Mouse (Mus musculus) CH12.LX (cell line): ENCODE results near the gene Pafah1b1. TPM values are rescaled to one million over a fixed set of nuclear protein-coding genes. Genes with fewer than 3 reads are reported as not detected.

Source experiments
- DNase-seq: peaks from one replicate; pipeline ENCODE4 v3.0.0-alpha.2; 2013; ENCODE audit errors: extremely low read depth
- H3K27ac ChIP-seq: 2 replicates; pipeline ENCODE4 v1.5.1; 2012; ENCODE audit warnings: low read depth, mild to moderate bottlenecking, control low read depth, moderate library complexity; ENCODE audit not compliant: insufficient read depth
- H3K27me3 ChIP-seq: replicated peaks from 2 replicates; pipeline ENCODE3; 2012; ENCODE audit warnings: inconsistent platforms
- H3K36me3 ChIP-seq, 2 experiments: replicated peaks in 1 of 2; 2 replicates each; pipeline versions ENCODE3 to v1.6.1; 2012; ENCODE audit warnings: inconsistent platforms in 1 of 2, low read length in 1 of 2, mild to moderate bottlenecking in 1 of 2, mixed read lengths in 1 of 2, moderate library complexity in 1 of 2; ENCODE audit not compliant: control insufficient read depth in 1 of 2, insufficient read depth in 1 of 2
- H3K4me1 ChIP-seq, 2 experiments: 2 replicates each; pipeline ENCODE4 v1.6.1; 2012; ENCODE audit warnings: inconsistent platforms in 1 of 2, moderate library complexity in 1 of 2; ENCODE audit not compliant: insufficient read depth in 2 of 2, control insufficient read depth in 1 of 2
- H3K4me2 ChIP-seq: 2 replicates; pipeline ENCODE4 v1.6.1; 2012; ENCODE audit warnings: low read depth, mild to moderate bottlenecking, control low read depth; ENCODE audit not compliant: poor library complexity, insufficient read depth, severe bottlenecking
- H3K4me3 ChIP-seq, 3 experiments: fragments of 150-350 bp in 1 of 3; sonication (generic) in 1 of 3; replicated peaks in 1 of 3; 2 replicates each; pipeline versions ENCODE3 to v1.5.1; 2011 to 2012; ENCODE audit warnings: low read depth in 2 of 3, low read length in 2 of 3, mild to moderate bottlenecking in 2 of 3, moderate library complexity in 2 of 3, control low read depth in 1 of 3, improper control_type of control experiment in 1 of 3, inconsistent platforms in 1 of 3, mixed read lengths in 1 of 3; ENCODE audit not compliant: poor library complexity in 1 of 3
- H3K79me2 ChIP-seq: replicated peaks from 2 replicates; pipeline ENCODE4 v1.6.1; 2012; ENCODE audit warnings: mild to moderate bottlenecking, moderate library complexity; ENCODE audit not compliant: control insufficient read depth, poor library complexity, insufficient read depth, severe bottlenecking; ENCODE audit errors: extremely low read depth
- H3K9ac ChIP-seq: 2 replicates; pipeline ENCODE4 v1.6.1; 2012; ENCODE audit warnings: low read depth, mild to moderate bottlenecking, control low read depth, moderate library complexity; ENCODE audit not compliant: insufficient read depth
- H3K9me3 ChIP-seq: replicated peaks from 2 replicates; pipeline ENCODE3; 2012; ENCODE audit warnings: low read length, inconsistent platforms, mixed read lengths
- BHLHE40 ChIP-seq: IDR thresholded peaks from 2 replicates; pipeline ENCODE4 v1.6.1; 2011; ENCODE audit warnings: mild to moderate bottlenecking, low read depth, low read length, improper control_type of control experiment
- CHD1 ChIP-seq: IDR thresholded peaks from 2 replicates; pipeline ENCODE4 v1.6.1; 2012; ENCODE audit warnings: low read depth, low read length, improper control_type of control experiment, inconsistent platforms
- CHD2 ChIP-seq: IDR thresholded peaks from 2 replicates; pipeline ENCODE4 v1.6.1; 2011; ENCODE audit warnings: low read length, improper control_type of control experiment
- CTCF ChIP-seq, 2 experiments: IDR thresholded peaks in 1 of 2; conservative IDR thresholded peaks in 1 of 2; 2 replicates each; pipeline ENCODE4 v1.5.1; 2011 to 2012; ENCODE audit warnings: low read depth in 2 of 2, low read length in 2 of 2, improper control_type of control experiment in 1 of 2, inconsistent platforms in 1 of 2, mild to moderate bottlenecking in 1 of 2, moderate library complexity in 1 of 2
- E2F4 ChIP-seq: IDR thresholded peaks from 2 replicates; pipeline ENCODE4 v1.6.1; 2011; ENCODE audit warnings: low read depth, low read length, improper control_type of control experiment; ENCODE audit not compliant: insufficient replicate concordance
- ELF1 ChIP-seq: IDR thresholded peaks from 2 replicates; pipeline ENCODE4 v1.6.1; 2014; ENCODE audit warnings: low read depth, mild to moderate bottlenecking, inconsistent platforms, low read length, improper control_type of control experiment
- EP300 ChIP-seq: IDR thresholded peaks from 2 replicates; pipeline ENCODE4 v1.6.1; 2011; ENCODE audit warnings: low read length, improper control_type of control experiment
- IRF4 ChIP-seq: IDR thresholded peaks from 2 replicates; pipeline ENCODE4 v1.6.1; 2014; ENCODE audit warnings: low read depth, mild to moderate bottlenecking, inconsistent platforms, low read length, improper control_type of control experiment
- JUN ChIP-seq: IDR thresholded peaks from 2 replicates; pipeline ENCODE4 v1.6.1; 2011; ENCODE audit warnings: low read depth, mild to moderate bottlenecking, low read length, improper control_type of control experiment, moderate library complexity; ENCODE audit not compliant: insufficient read depth
- MAFK ChIP-seq: IDR thresholded peaks from 2 replicates; pipeline ENCODE4 v1.6.1; 2011; ENCODE audit warnings: low read length, improper control_type of control experiment; ENCODE audit not compliant: insufficient replicate concordance
- MAX ChIP-seq: IDR thresholded peaks from 2 replicates; pipeline ENCODE4 v1.6.1; 2011; ENCODE audit warnings: low read length, improper control_type of control experiment
- MAZ ChIP-seq: IDR thresholded peaks from 2 replicates; pipeline ENCODE4 v1.6.1; 2012; ENCODE audit warnings: low read depth, mild to moderate bottlenecking, inconsistent platforms, low read length, improper control_type of control experiment, moderate library complexity
- MXI1 ChIP-seq: IDR thresholded peaks from 2 replicates; pipeline ENCODE4 v1.6.1; 2011; ENCODE audit warnings: mild to moderate bottlenecking, low read depth, low read length, improper control_type of control experiment
- MYC ChIP-seq: IDR thresholded peaks from 2 replicates; pipeline ENCODE4 v1.6.1; 2011; ENCODE audit warnings: low read depth, mild to moderate bottlenecking, improper control_type of control experiment, low read length
- NELFE ChIP-seq: IDR thresholded peaks from 2 replicates; pipeline ENCODE4 v1.6.1; 2011; ENCODE audit warnings: low read depth, low read length, improper control_type of control experiment
- POLR2A ChIP-seq: IDR thresholded peaks from 2 replicates; pipeline ENCODE4 v1.6.1; 2011; ENCODE audit warnings: low read depth, mild to moderate bottlenecking, improper control_type of control experiment, low read length
- POLR2AphosphoS2 ChIP-seq: IDR thresholded peaks from 2 replicates; pipeline ENCODE4 v1.6.1; 2011; ENCODE audit warnings: low read depth, low read length, improper control_type of control experiment
- RAD21 ChIP-seq: IDR thresholded peaks from 2 replicates; pipeline ENCODE4 v1.6.1; 2011; ENCODE audit warnings: low read depth, mild to moderate bottlenecking, low read length, improper control_type of control experiment, moderate library complexity
- SIN3A ChIP-seq: IDR thresholded peaks from 2 replicates; pipeline ENCODE4 v1.6.1; 2012; ENCODE audit warnings: low read length, improper control_type of control experiment, inconsistent platforms
- TBP ChIP-seq: conservative IDR thresholded peaks from 2 replicates; pipeline ENCODE4 v1.6.1; 2011; ENCODE audit warnings: low read depth, low read length, improper control_type of control experiment
- UBTF ChIP-seq: IDR thresholded peaks from 2 replicates; pipeline ENCODE4 v1.6.1; 2012; ENCODE audit warnings: low read depth, mild to moderate bottlenecking, inconsistent platforms, low read length, improper control_type of control experiment, moderate library complexity
- USF1 ChIP-seq: IDR thresholded peaks from 2 replicates; pipeline ENCODE4 v1.6.1; 2014; ENCODE audit warnings: low read depth, mild to moderate bottlenecking, inconsistent platforms, low read length, improper control_type of control experiment
- USF2 ChIP-seq: conservative IDR thresholded peaks from 2 replicates; pipeline ENCODE4 v1.6.1; 2011; ENCODE audit warnings: low read depth, low read length, improper control_type of control experiment
- ZC3H11A ChIP-seq: IDR thresholded peaks from 2 replicates; pipeline ENCODE4 v1.6.1; 2012; ENCODE audit warnings: low read depth, mild to moderate bottlenecking, inconsistent platforms, low read length, improper control_type of control experiment
- ZKSCAN1 ChIP-seq: IDR thresholded peaks from 2 replicates; pipeline ENCODE4 v1.6.1; 2012; ENCODE audit warnings: low read depth, inconsistent platforms, low read length, improper control_type of control experiment, borderline replicate concordance
- ZMIZ1 ChIP-seq: IDR thresholded peaks from 2 replicates; pipeline ENCODE4 v1.6.1; 2012; ENCODE audit warnings: low read depth, mild to moderate bottlenecking, inconsistent platforms, low read length, improper control_type of control experiment
- dilution Hi-C: fragments of 300-500 bp; cut with MboI; formaldehyde crosslinking; loops from 2 replicates; pipeline ENCODE4 v1.14.3; 2020; ENCODE audit warnings: low sequenced_read_pairs; ENCODE audit not compliant: extremely low pct_unique_long_range_greater_than_20kb, extremely low pct_ligation_motif_present
- in situ Hi-C: fragments of 300-500 bp; cut with MboI; formaldehyde crosslinking; loops from 3 replicates; pipeline ENCODE4 v1.14.3; 2019; ENCODE audit warnings: low sequenced_read_pairs, low pct_ligation_motif_present, low pct_unique_long_range_greater_than_20kb, mixed read lengths
- polyA plus RNA-seq: library from polyadenylated mRNA; unstranded; fragments of >175 nt; gene quantifications from 2 replicates; pipeline ENCODE4 v1.2.1, GENCODE M21; 2012; ENCODE audit warnings: low read depth; ENCODE audit not compliant: insufficient read length
- total RNA-seq, 2 experiments: library from RNA; depleted of rRNA; stranded (reverse); fragments of 300-350 nt in 1 of 2; fragments of >200 nt in 1 of 2; gene quantifications; 2 replicates each; pipeline ENCODE4 v1.2.3; 2012 to 2014

Gene Pafah1b1
- total and polyA plus RNA-seq, 3 experiments: 53.9 to 136 (median 107) TPM

- peaks cover 74 to 94% of the 10 kb centered on the region in 2 experiments for H3K36me3 ChIP-seq
- H3K9ac ChIP-seq: no peak overlapping the region
- no peak for DNase-seq
- no peaks in the 10 kb centered on the region for H3K9me3 ChIP-seq
- no peaks in the 10 kb centered on the region for H3K79me2 ChIP-seq
- in situ Hi-C loops: no loop called here
- no peak overlapping the region for H3K4me2 ChIP-seq
- no peaks in the 10 kb centered on the region for H3K4me1 ChIP-seq
- no peak overlapping the region for H3K27ac ChIP-seq
- H3K4me3 ChIP-seq: no peak overlapping the region
- TF ChIP-seq ELF1 (no peak), CTCF (conservative IDR thresholded peaks at IDR 0.05 in 1 of 2, IDR thresholded peaks at IDR 0.05 in 1 of 2; ENCODE audit: low read depth in 2 of 2, low read length in 2 of 2) (no peak), USF1 (no peak), USF2 (no peak)
- TF ChIP-seq, all 38 proteins: peak for 0
- H3K27me3 ChIP-seq: no peaks in the 10 kb centered on the region
- dilution Hi-C loops: no loop called here
Measured at GRCm38 (mm10) chr11:74668466-74668865, 56.0 kb downstream of the Pafah1b1 start.

- no peaks in the 10 kb centered on the region for H3K9me3 ChIP-seq
- dilution Hi-C loops: no loop called here
Measured at GRCm38 (mm10) chr11:74667582-74668010, 56.9 kb downstream of the Pafah1b1 start.

GRCm38 (mm10) chr11:74666776-74667581 lies 57.5 kb downstream of the Pafah1b1 start:
- DNase-seq: no peak
- Histone ChIP-seq H3K4me1 (no peaks in the 10 kb centered on the region), H3K4me3 (no peak overlapping the region), H3K36me3 (peaks cover 80 to 98% of the 10 kb centered on the region in 2 experiments), H3K9me3 (no peaks in the 10 kb centered on the region)
- no peak for TF ChIP-seq MYC
- TF ChIP-seq POLR2A: no peak
- no peak for TF ChIP-seq USF2
- no peak for TF ChIP-seq RAD21
- no peak for TF ChIP-seq MXI1
- no peak for TF ChIP-seq JUN
- TF ChIP-seq E2F4: no peak
- no peak for TF ChIP-seq SIN3A
- TF ChIP-seq CHD2: no peak
- TF ChIP-seq NELFE: no peak
- TF ChIP-seq ELF1: no peak
- TF ChIP-seq BHLHE40: no peak
- no peak for TF ChIP-seq POLR2AphosphoS2
- TF ChIP-seq ZC3H11A: no peak
- no peak for TF ChIP-seq ZMIZ1
- TF ChIP-seq, all 38 proteins: peak for 0
- Histone ChIP-seq H3K9ac (no peak overlapping the region), H3K4me2 (no peak overlapping the region), H3K27ac (no peak overlapping the region), H3K79me2 (no peaks in the 10 kb centered on the region), H3K27me3 (no peaks in the 10 kb centered on the region)
- in situ Hi-C loops (no loop called here), dilution Hi-C loops (no loop called here)

More at GRCm38 (mm10) chr11:74667582-74668010, 56.9 kb downstream of the Pafah1b1 start:
- Histone ChIP-seq H3K4me2 (no peak overlapping the region), H3K27me3 (no peaks in the 10 kb centered on the region), H3K79me2 (no peaks in the 10 kb centered on the region), H3K36me3 (peaks cover 74 to 95% of the 10 kb centered on the region in 2 experiments), H3K4me3 (no peak overlapping the region), H3K27ac (no peak overlapping the region), H3K9ac (no peak overlapping the region), H3K4me1 (no peaks in the 10 kb centered on the region)
- in situ Hi-C loops: no loop called here
- no peak for DNase-seq
- TF ChIP-seq RAD21 (no peak), UBTF (no peak), MAX (no peak), MAFK (no peak), EP300 (no peak), MAZ (no peak), ZKSCAN1 (no peak), SIN3A (no peak), ELF1 (no peak), CTCF (conservative IDR thresholded peaks at IDR 0.05 in 1 of 2, IDR thresholded peaks at IDR 0.05 in 1 of 2; ENCODE audit: low read depth in 2 of 2, low read length in 2 of 2) (no peak), NELFE (no peak), CHD1 (no peak), TBP (no peak), IRF4 (no peak), CHD2 (no peak)
